Mouse (Mus musculus) cortical plate, adult 2 months (tissue): Measurements from ENCODE around the gene Zzz3.

Source experiments
- CTCF ChIP-seq: fragments of 200-500 bp; IDR thresholded peaks from 2 replicates; pipeline ENCODE4 v1.5.1; 2011; ENCODE audit warnings: mild to moderate bottlenecking, control low read depth, low read length; ENCODE audit not compliant: insufficient read depth; ENCODE audit errors: extremely low read depth
- POLR2A ChIP-seq: fragments of 200-500 bp; IDR thresholded peaks from 2 replicates; pipeline ENCODE4 v1.6.1; 2011; ENCODE audit warnings: mild to moderate bottlenecking, low read length, control low read depth; ENCODE audit not compliant: insufficient read depth; ENCODE audit errors: extremely low read depth

GRCm38 (mm10) chr3:152364181-152364580 is 31.1 kb upstream of the Zzz3 start:
- no peak for TF ChIP-seq CTCF
- TF ChIP-seq POLR2A, result no peak
